Mouse (Mus musculus) liver, embryonic 14.5 days (tissue): Measurements from ENCODE around the gene Adgrl1. TPM values are rescaled to one million over a fixed set of nuclear protein-coding genes. Genes with fewer than 3 reads are reported as not detected.

Source experiments
- ATAC-seq: fragments of 200-750 bp; cut with Nextera tagmentation; 2 replicates; pipeline ENCODE4 v1.8.0; 2017; ENCODE audit warnings: moderate number of reproducible peaks, mild to moderate bottlenecking, moderate library complexity; ENCODE audit not compliant: insufficient read depth
- DNase-seq, 3 experiments: peaks; one replicate each; pipeline ENCODE4 v3.0.0-alpha.2; 2012 to 2013; ENCODE audit warnings: low read depth in 3 of 3, low spot score in 3 of 3
- H3K27ac ChIP-seq: fragments of 300-500 bp; sonication (generic); 2 replicates; pipeline ENCODE4 v1.5.1; 2014; ENCODE audit warnings: moderate library complexity, mild to moderate bottlenecking, control low read depth, inconsistent platforms
- H3K27me3 ChIP-seq: fragments of 300-500 bp; sonication (generic); 2 replicates; pipeline ENCODE4 v1.6.1; 2014; ENCODE audit warnings: mild to moderate bottlenecking, low read length, moderate library complexity; ENCODE audit not compliant: control insufficient read depth, insufficient read depth
- H3K36me3 ChIP-seq: fragments of 300-500 bp; sonication (generic); replicated peaks from 2 replicates; pipeline ENCODE4 v1.6.1; 2014; ENCODE audit warnings: low read depth; ENCODE audit not compliant: control insufficient read depth, insufficient read depth
- H3K4me1 ChIP-seq, 2 experiments: fragments of 200-500 bp in 1 of 2; fragments of 300-500 bp in 1 of 2; sonication (generic) in 1 of 2; replicated peaks; 2 replicates each; pipeline ENCODE4 v1.6.1; 2012 to 2014; ENCODE audit warnings: antibody characterized with exemption in 1 of 2, inconsistent platforms in 1 of 2, low read length in 1 of 2; ENCODE audit not compliant: control insufficient read depth in 2 of 2, insufficient read depth in 2 of 2
- H3K4me2 ChIP-seq: fragments of 300-500 bp; sonication (generic); 2 replicates; pipeline ENCODE4 v1.6.1; 2014; ENCODE audit warnings: low read depth, mild to moderate bottlenecking, control low read depth, moderate library complexity
- H3K4me3 ChIP-seq, 2 experiments: fragments of 200-500 bp in 1 of 2; fragments of 300-500 bp in 1 of 2; sonication (generic) in 1 of 2; 2 replicates each; pipeline ENCODE4 v1.5.1; 2012 to 2014; ENCODE audit warnings: low read depth in 2 of 2, low read length in 2 of 2, mild to moderate bottlenecking in 2 of 2, control low read depth in 1 of 2, inconsistent platforms in 1 of 2, moderate library complexity in 1 of 2; ENCODE audit not compliant: insufficient read depth in 1 of 2
- H3K9ac ChIP-seq: fragments of 300-500 bp; sonication (generic); replicated peaks from 2 replicates; pipeline ENCODE4 v1.6.1; 2014; ENCODE audit warnings: mild to moderate bottlenecking, control low read depth, moderate library complexity
- H3K9me3 ChIP-seq: fragments of 300-500 bp; sonication (generic); 2 replicates; pipeline ENCODE4 v1.6.1; 2016; ENCODE audit warnings: low read length, mixed read lengths; ENCODE audit not compliant: control insufficient read depth
- CTCF ChIP-seq: IDR thresholded peaks from 2 replicates; pipeline ENCODE4 v1.5.1; 2016; ENCODE audit warnings: antibody characterized with exemption, low read depth, control low read depth
- EP300 ChIP-seq: IDR thresholded peaks from 2 replicates; pipeline ENCODE4 v1.6.1; 2016; ENCODE audit warnings: antibody characterized with exemption, low read depth
- WGBS: fragments of 180-500 bp; shearing (Covaris S2); extraction: QIAGEN DNeasy Blood & Tissue Kit; methylation state at CpG from one replicate; pipeline ENCODE4 v1.1.7; 2014; ENCODE audit not compliant: insufficient replicate concordance; 5-methylcytosine and 5-hydroxymethylcytosine counted together
- polyA plus RNA-seq, 2 experiments: library from polyadenylated mRNA; depleted of rRNA in 1 of 2; stranded (reverse) in 1 of 2; unstranded in 1 of 2; fragments of >200 nt; fragmentation: Nextera tagmentation in 1 of 2; extraction: Ambion mirVana in 1 of 2; gene quantifications; 2 replicates each; pipeline versions ENCODE4 v1.2.1 to v1.2.3; 2012 to 2014

Gene Adgrl1
- polyA plus RNA-seq, 2 experiments: 1.2 to 4.5 TPM

DNA sequence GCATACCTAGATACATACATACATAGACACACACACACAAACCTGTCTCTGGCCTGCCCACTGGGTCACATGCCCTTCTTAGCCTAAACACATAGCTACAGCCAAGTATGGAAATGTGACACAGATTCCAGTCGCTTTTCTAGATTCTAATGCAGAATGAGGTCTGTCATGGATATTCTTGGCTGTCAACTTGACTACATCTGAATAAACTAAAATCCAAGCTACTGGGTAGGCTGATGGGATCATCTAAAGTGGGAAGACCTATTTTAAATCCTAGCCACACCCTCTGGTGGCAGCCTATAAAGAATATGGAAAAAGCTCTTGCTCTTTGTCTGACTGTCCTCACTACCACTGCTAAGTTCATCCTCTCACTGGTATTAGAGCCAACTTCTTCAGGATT is 42.5 kb downstream of the Adgrl1 start:
- Histone ChIP-seq H3K27ac (no peak overlapping the region), H3K36me3 (no peaks in the 10 kb centered on the region), H3K9me3 (no peaks in the 10 kb centered on the region), H3K4me1 (no peaks in the 10 kb centered on the region), H3K27me3 (no peaks in the 10 kb centered on the region), H3K4me2 (no peak overlapping the region), H3K4me3 (no peak overlapping the region), H3K9ac (no peak overlapping the region)
- TF ChIP-seq EP300 (no peak), CTCF (no peak)
- no peak for ATAC-seq
- 56% methylated on average over 1 of the region's 1 CpGs for WGBS
- no peak for DNase-seq

DNA sequence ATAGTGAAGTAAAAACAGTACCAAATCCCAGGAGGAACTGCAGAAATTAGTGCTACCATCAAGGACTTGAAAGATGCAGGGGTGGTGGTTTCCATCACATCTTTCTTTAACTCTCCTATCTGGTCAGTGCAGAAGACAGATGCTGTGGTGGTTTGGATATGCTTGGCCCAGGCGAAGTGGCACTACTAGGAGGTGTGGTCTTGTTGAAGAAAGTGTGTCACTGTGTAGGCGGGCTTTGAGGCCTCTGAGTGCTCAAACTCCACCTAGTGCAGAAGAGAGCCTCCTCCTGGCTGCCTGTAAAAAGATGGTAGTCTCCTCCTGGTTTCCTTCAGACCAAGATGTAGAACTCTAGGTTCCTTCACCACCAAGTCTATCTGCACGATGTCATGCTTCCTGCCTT is 45.6 kb downstream of the Adgrl1 start:
- no peak overlapping the region for H3K4me2 ChIP-seq
- H3K9ac ChIP-seq: no peak overlapping the region
- no peaks in the 10 kb centered on the region for H3K27me3 ChIP-seq
- DNase-seq: no peak
- no peaks in the 10 kb centered on the region for H3K9me3 ChIP-seq
- ATAC-seq: no peak
- H3K27ac ChIP-seq: no peak overlapping the region
- no peaks in the 10 kb centered on the region for H3K36me3 ChIP-seq
- WGBS: 16% methylated on average over 3 of the region's 3 CpGs
- H3K4me3 ChIP-seq: no peak overlapping the region
- H3K4me1 ChIP-seq: no peaks in the 10 kb centered on the region
- TF ChIP-seq CTCF (no peak), EP300 (no peak)

DNA sequence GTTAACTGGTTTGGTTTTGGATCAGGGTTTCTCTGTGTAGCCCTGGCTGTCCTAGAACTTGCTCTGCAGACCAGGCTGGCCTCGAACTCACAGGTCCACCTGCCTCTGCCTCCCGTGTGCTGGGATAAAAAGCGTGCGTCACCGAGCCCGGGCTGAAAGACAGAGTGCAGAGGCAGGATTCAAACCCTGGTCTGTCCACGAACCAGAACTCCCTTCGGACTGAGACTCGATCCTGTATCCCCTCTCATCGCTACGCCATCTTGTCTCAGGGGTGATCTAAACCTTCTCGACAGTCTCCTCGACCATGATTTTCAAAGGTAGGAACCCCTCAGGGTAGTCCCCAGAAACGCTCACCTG is 54.8 kb downstream of the Adgrl1 start:
- Histone ChIP-seq H3K27me3 (no peaks in the 10 kb centered on the region), H3K4me3 (peak overlapping the region; percentile 55 to 73), H3K9me3 (no peaks in the 10 kb centered on the region), H3K4me2 (peak overlapping the region; percentile 98), H3K9ac (peak overlapping the region; percentile 9; the same call in 1 of the 2 replicates), H3K27ac (no peak overlapping the region), H3K4me1 (peaks cover 12% of the 10 kb centered on the region in 2 experiments), H3K36me3 (peaks cover 5% of the 10 kb centered on the region)
- 3% methylated on average over 14 of the region's 14 CpGs for WGBS
- no peak for ATAC-seq
- no peak for DNase-seq
- TF ChIP-seq CTCF (no peak), EP300 (no peak)

DNA sequence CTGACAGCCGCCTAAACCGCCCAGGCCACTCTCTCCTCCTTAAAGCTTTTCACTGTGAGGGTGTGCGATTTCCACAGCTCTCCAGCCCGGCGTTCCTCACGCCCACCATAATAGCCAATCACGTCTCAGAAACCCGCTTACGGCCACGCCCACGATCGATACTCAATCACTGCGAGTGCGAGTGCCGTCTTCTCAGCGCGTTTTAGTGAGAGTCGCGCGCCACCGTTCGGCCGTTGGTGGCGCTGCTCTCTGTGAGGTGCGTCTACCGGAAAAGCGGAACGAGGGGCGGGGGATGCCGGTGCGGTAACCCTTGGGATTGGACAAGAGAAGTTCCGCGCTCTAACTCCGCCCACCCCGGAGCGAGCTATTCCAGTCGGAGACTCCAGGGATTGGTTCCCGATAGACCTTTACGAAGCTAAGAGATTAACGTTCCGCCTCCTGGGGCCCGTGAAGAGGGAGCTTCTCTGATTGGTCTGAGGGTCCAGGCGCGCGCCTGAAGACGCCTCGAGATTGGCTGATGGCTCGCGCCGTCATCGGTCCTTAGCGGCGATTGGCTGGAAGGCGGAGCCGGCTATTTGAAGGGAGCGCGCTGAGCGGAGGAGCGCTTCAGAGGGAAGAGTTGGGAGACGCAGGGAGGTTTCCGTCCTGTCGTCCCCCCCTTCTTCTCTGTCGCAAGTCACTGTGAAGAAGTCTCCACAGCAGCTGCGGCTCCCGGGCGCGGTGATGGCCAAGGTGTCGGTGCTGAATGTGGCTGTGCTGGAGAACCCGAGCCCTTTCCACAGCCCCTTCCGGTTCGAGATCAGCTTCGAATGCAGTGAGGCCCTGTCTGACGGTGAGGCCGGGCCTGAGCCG is 55.4 kb downstream of the Adgrl1 start, which contains the start of the genes Gm10644 and Asf1b:
Gene Gm10644 (minus strand): TSS at position 100 of the 852 bp plus-strand sequence.
Gene Asf1b (plus strand): TSS at position 402 of the 852 bp plus-strand sequence.
- Histone ChIP-seq H3K9ac (peak within 1 kb of the TSS; percentile 83), H3K27me3 (no peaks in the 10 kb centered on the region), H3K4me3 (peak within 1 kb of the TSS; percentile 77 to 79), H3K9me3 (no peaks in the 10 kb centered on the region), H3K4me2 (peak within 1 kb of the TSS; percentile 98), H3K4me1 (peaks cover 12% of the 10 kb centered on the region in 2 experiments), H3K36me3 (peaks cover 5% of the 10 kb centered on the region), H3K27ac (peak within 1 kb of the TSS; percentile 51)
- DNase-seq: peak; percentile 100
- TF ChIP-seq EP300 (no peak), CTCF (peak; percentile 97)
- under 1% methylated on average over 75 of the region's 75 CpGs for WGBS
- ATAC-seq: peak; percentile 98

DNA sequence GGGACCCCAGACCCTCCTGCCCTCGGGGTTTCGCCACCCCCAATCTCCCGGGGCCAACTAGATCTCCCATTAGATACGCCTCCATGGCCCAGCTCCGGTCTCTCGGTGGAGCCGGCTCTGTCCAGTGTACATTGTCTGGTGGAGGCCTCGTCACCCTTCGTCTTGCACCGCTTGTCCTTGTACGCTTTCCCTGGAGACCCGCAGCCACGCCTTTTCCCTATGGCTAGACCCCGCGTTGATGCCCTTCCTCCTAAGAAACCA is 56.0 kb downstream of the Adgrl1 start:
- no peaks in the 10 kb centered on the region for H3K9me3 ChIP-seq
- DNase-seq (no peak), ATAC-seq (no peak)
- peak overlapping the region; percentile 77 to 79 for H3K4me3 ChIP-seq
- H3K27me3 ChIP-seq: no peaks in the 10 kb centered on the region
- H3K4me1 ChIP-seq: peaks cover 12% of the 10 kb centered on the region in 2 experiments
- TF ChIP-seq EP300 (no peak), CTCF (no peak)
- peaks cover 5% of the 10 kb centered on the region for H3K36me3 ChIP-seq
- H3K4me2 ChIP-seq: peak overlapping the region; percentile 98
- H3K9ac ChIP-seq: peak overlapping the region; percentile 83
- H3K27ac ChIP-seq: peak overlapping the region; percentile 2; the same call in 1 of the 2 replicates
- WGBS: under 1% methylated on average over 15 of the region's 15 CpGs
